Mouse (Mus musculus) cortical plate, adult 2 months (tissue): ENCODE measurements around the gene Asic3. TPM values are rescaled to one million over a fixed set of nuclear protein-coding genes. Genes with fewer than 3 reads are reported as not detected.

Experiments
- H3K27ac ChIP-seq: fragments of 200-500 bp; 2 replicates; pipeline ENCODE4 v1.5.1; 2012; ENCODE audit warnings: low read length, control low read depth, inconsistent platforms; ENCODE audit not compliant: insufficient read depth
- H3K4me1 ChIP-seq: fragments of 200-500 bp; 2 replicates; pipeline ENCODE4 v1.6.1; 2011; ENCODE audit warnings: low read length; ENCODE audit not compliant: control insufficient read depth, insufficient read depth
- H3K4me3 ChIP-seq: fragments of 200-500 bp; 2 replicates; pipeline ENCODE4 v1.5.1; 2011; ENCODE audit warnings: mild to moderate bottlenecking, low read length, control low read depth; ENCODE audit not compliant: insufficient read depth
- CTCF ChIP-seq: fragments of 200-500 bp; IDR thresholded peaks from 2 replicates; pipeline ENCODE4 v1.5.1; 2011; ENCODE audit warnings: mild to moderate bottlenecking, control low read depth, low read length; ENCODE audit not compliant: insufficient read depth; ENCODE audit errors: extremely low read depth
- POLR2A ChIP-seq: fragments of 200-500 bp; IDR thresholded peaks from 2 replicates; pipeline ENCODE4 v1.6.1; 2011; ENCODE audit warnings: mild to moderate bottlenecking, low read length, control low read depth; ENCODE audit not compliant: insufficient read depth; ENCODE audit errors: extremely low read depth
- polyA plus RNA-seq: library from polyadenylated mRNA; depleted of rRNA; stranded (reverse); fragments of >200 nt; gene quantifications from 2 replicates; pipeline ENCODE4 v1.2.3, GENCODE M21; 2012

The Asic3 gene
- polyA plus RNA-seq, 1 experiment: 0.44 TPM

GRCm38 (mm10) chr5:24444746-24445427 is 31.7 kb downstream of the Asic3 start, which contains the start of gene Fastk:
Gene Fastk (minus strand): TSS chr5:24445287.
- H3K4me1 ChIP-seq: peaks cover 3% of the 10 kb centered on the region; the same call in 1 of the 2 replicates
- TF ChIP-seq CTCF (no peak), POLR2A (peak; percentile 78; the same call in 1 of the 2 replicates)
- H3K4me3 ChIP-seq: peak within 1 kb of the TSS; percentile 81
- peak within 1 kb of the TSS; percentile 87 for H3K27ac ChIP-seq

- Histone ChIP-seq H3K4me3 (peak overlapping the region; percentile 81), H3K27ac (peak overlapping the region; percentile 77), H3K4me1 (peaks cover 3% of the 10 kb centered on the region; the same call in 1 of the 2 replicates)
- TF ChIP-seq CTCF (no peak), POLR2A (no peak)
Observed at GRCm38 (mm10) chr5:24445428-24446080, 32.4 kb downstream of the Asic3 start.

GRCm38 (mm10) chr5:24446630-24447029 is 33.4 kb downstream of the Asic3 start:
- Histone ChIP-seq H3K27ac (no peak overlapping the region), H3K4me1 (peaks cover 3% of the 10 kb centered on the region; the same call in 1 of the 2 replicates), H3K4me3 (no peak overlapping the region)
- TF ChIP-seq POLR2A (no peak), CTCF (no peak)

GRCm38 (mm10) chr5:24447624-24448298 is 34.6 kb downstream of the Asic3 start, which contains the start of gene Tmub1:
Gene Tmub1 (minus strand): TSS chr5:24447854.
- H3K4me3 ChIP-seq: peak within 1 kb of the TSS; percentile 51
- TF ChIP-seq POLR2A (peak; percentile 54; the same call in 1 of the 2 replicates), CTCF (no peak)
- H3K4me1 ChIP-seq: peaks cover 3% of the 10 kb centered on the region; the same call in 1 of the 2 replicates
- H3K27ac ChIP-seq: peak within 1 kb of the TSS; percentile 67

GRCm38 (mm10) chr5:24451264-24452029 is 38.3 kb downstream of the Asic3 start:
- H3K4me1 ChIP-seq: peaks cover 17% of the 10 kb centered on the region
- peak overlapping the region; percentile 95 for H3K4me3 ChIP-seq
- peak; percentile 53; the same call in 1 of the 2 replicates for TF ChIP-seq POLR2A
- no peak for TF ChIP-seq CTCF
- H3K27ac ChIP-seq: peak overlapping the region; percentile 81; the same call in 1 of the 2 replicates

- TF ChIP-seq CTCF (no peak), POLR2A (0 out of 2 replicates have a peak, but pooled peaks have one; percentile 20)
- Histone ChIP-seq H3K4me3 (peak within 1 kb of the TSS; percentile 95), H3K4me1 (peaks cover 17% of the 10 kb centered on the region), H3K27ac (peak within 1 kb of the TSS; percentile 81)
Observed at GRCm38 (mm10) chr5:24452030-24452690, 39.0 kb downstream of the Asic3 start, which contains the start of gene Agap3. Gene Agap3 (plus strand): TSS chr5:24452177.

GRCm38 (mm10) chr5:24452691-24453233 is 39.6 kb downstream of the Asic3 start:
- peak overlapping the region; percentile 31 for H3K27ac ChIP-seq
- TF ChIP-seq POLR2A (no peak), CTCF (no peak)
- H3K4me1 ChIP-seq: peaks cover 17% of the 10 kb centered on the region
- H3K4me3 ChIP-seq: peak overlapping the region; percentile 95

- Histone ChIP-seq H3K4me1 (peaks cover 17% of the 10 kb centered on the region), H3K4me3 (peak overlapping the region; percentile 95), H3K27ac (no peak overlapping the region)
- TF ChIP-seq POLR2A (no peak), CTCF (no peak)
Observed at GRCm38 (mm10) chr5:24453283-24453984, 40.2 kb downstream of the Asic3 start.
